Mouse (Mus musculus) CH12.LX (cell line): Measurements from ENCODE around the gene Synj2. TPM values are rescaled to one million over a fixed set of nuclear protein-coding genes. Genes with fewer than 3 reads are reported as not detected.
A peak's percentile ranks its signal among the peaks of the same experiment; 100 is the strongest.

Source experiments
- DNase-seq: peaks from one replicate; pipeline ENCODE4 v3.0.0-alpha.2; 2013; ENCODE audit errors: extremely low read depth
- H3K27ac ChIP-seq: 2 replicates; pipeline ENCODE4 v1.5.1; 2012; ENCODE audit warnings: low read depth, mild to moderate bottlenecking, control low read depth, moderate library complexity; ENCODE audit not compliant: insufficient read depth
- H3K27me3 ChIP-seq: replicated peaks from 2 replicates; pipeline ENCODE3; 2012; ENCODE audit warnings: inconsistent platforms
- H3K36me3 ChIP-seq, 2 experiments: replicated peaks in 1 of 2; 2 replicates each; pipeline versions ENCODE3 to v1.6.1; 2012; ENCODE audit warnings: inconsistent platforms in 1 of 2, low read length in 1 of 2, mild to moderate bottlenecking in 1 of 2, mixed read lengths in 1 of 2, moderate library complexity in 1 of 2; ENCODE audit not compliant: control insufficient read depth in 1 of 2, insufficient read depth in 1 of 2
- H3K4me1 ChIP-seq, 2 experiments: 2 replicates each; pipeline ENCODE4 v1.6.1; 2012; ENCODE audit warnings: inconsistent platforms in 1 of 2, moderate library complexity in 1 of 2; ENCODE audit not compliant: insufficient read depth in 2 of 2, control insufficient read depth in 1 of 2
- H3K4me2 ChIP-seq: 2 replicates; pipeline ENCODE4 v1.6.1; 2012; ENCODE audit warnings: low read depth, mild to moderate bottlenecking, control low read depth; ENCODE audit not compliant: poor library complexity, insufficient read depth, severe bottlenecking
- H3K4me3 ChIP-seq, 3 experiments: fragments of 150-350 bp in 1 of 3; sonication (generic) in 1 of 3; replicated peaks in 1 of 3; 2 replicates each; pipeline versions ENCODE3 to v1.5.1; 2011 to 2012; ENCODE audit warnings: low read depth in 2 of 3, low read length in 2 of 3, mild to moderate bottlenecking in 2 of 3, moderate library complexity in 2 of 3, control low read depth in 1 of 3, improper control_type of control experiment in 1 of 3, inconsistent platforms in 1 of 3, mixed read lengths in 1 of 3; ENCODE audit not compliant: poor library complexity in 1 of 3
- H3K79me2 ChIP-seq: replicated peaks from 2 replicates; pipeline ENCODE4 v1.6.1; 2012; ENCODE audit warnings: mild to moderate bottlenecking, moderate library complexity; ENCODE audit not compliant: control insufficient read depth, poor library complexity, insufficient read depth, severe bottlenecking; ENCODE audit errors: extremely low read depth
- H3K9ac ChIP-seq: 2 replicates; pipeline ENCODE4 v1.6.1; 2012; ENCODE audit warnings: low read depth, mild to moderate bottlenecking, control low read depth, moderate library complexity; ENCODE audit not compliant: insufficient read depth
- H3K9me3 ChIP-seq: replicated peaks from 2 replicates; pipeline ENCODE3; 2012; ENCODE audit warnings: low read length, inconsistent platforms, mixed read lengths
- BHLHE40 ChIP-seq: IDR thresholded peaks from 2 replicates; pipeline ENCODE4 v1.6.1; 2011; ENCODE audit warnings: mild to moderate bottlenecking, low read depth, low read length, improper control_type of control experiment
- CHD1 ChIP-seq: IDR thresholded peaks from 2 replicates; pipeline ENCODE4 v1.6.1; 2012; ENCODE audit warnings: low read depth, low read length, improper control_type of control experiment, inconsistent platforms
- CHD2 ChIP-seq: IDR thresholded peaks from 2 replicates; pipeline ENCODE4 v1.6.1; 2011; ENCODE audit warnings: low read length, improper control_type of control experiment
- CTCF ChIP-seq, 2 experiments: IDR thresholded peaks in 1 of 2; conservative IDR thresholded peaks in 1 of 2; 2 replicates each; pipeline ENCODE4 v1.5.1; 2011 to 2012; ENCODE audit warnings: low read depth in 2 of 2, low read length in 2 of 2, improper control_type of control experiment in 1 of 2, inconsistent platforms in 1 of 2, mild to moderate bottlenecking in 1 of 2, moderate library complexity in 1 of 2
- ELF1 ChIP-seq: IDR thresholded peaks from 2 replicates; pipeline ENCODE4 v1.6.1; 2014; ENCODE audit warnings: low read depth, mild to moderate bottlenecking, inconsistent platforms, low read length, improper control_type of control experiment
- EP300 ChIP-seq: IDR thresholded peaks from 2 replicates; pipeline ENCODE4 v1.6.1; 2011; ENCODE audit warnings: low read length, improper control_type of control experiment
- ETS1 ChIP-seq: conservative IDR thresholded peaks from 2 replicates; pipeline ENCODE4 v1.6.1; 2012; ENCODE audit warnings: low read depth, mild to moderate bottlenecking, inconsistent platforms, low read length, improper control_type of control experiment, moderate library complexity
- GABPA ChIP-seq: IDR thresholded peaks from 2 replicates; pipeline ENCODE4 v1.6.1; 2012; ENCODE audit warnings: low read depth, low read length, improper control_type of control experiment, inconsistent platforms; ENCODE audit not compliant: insufficient replicate concordance
- HCFC1 ChIP-seq: IDR thresholded peaks from 2 replicates; pipeline ENCODE4 v1.6.1; 2012; ENCODE audit warnings: low read depth, mild to moderate bottlenecking, inconsistent platforms, low read length, improper control_type of control experiment
- IRF4 ChIP-seq: IDR thresholded peaks from 2 replicates; pipeline ENCODE4 v1.6.1; 2014; ENCODE audit warnings: low read depth, mild to moderate bottlenecking, inconsistent platforms, low read length, improper control_type of control experiment
- JUN ChIP-seq: IDR thresholded peaks from 2 replicates; pipeline ENCODE4 v1.6.1; 2011; ENCODE audit warnings: low read depth, mild to moderate bottlenecking, low read length, improper control_type of control experiment, moderate library complexity; ENCODE audit not compliant: insufficient read depth
- JUND ChIP-seq: conservative IDR thresholded peaks from 2 replicates; pipeline ENCODE4 v1.6.1; 2011; ENCODE audit warnings: low read depth, low read length, improper control_type of control experiment
- KAT2A ChIP-seq: IDR thresholded peaks from 2 replicates; pipeline ENCODE4 v1.6.1; 2012; ENCODE audit warnings: low read length, improper control_type of control experiment, inconsistent platforms; ENCODE audit not compliant: insufficient replicate concordance
- MAFK ChIP-seq: IDR thresholded peaks from 2 replicates; pipeline ENCODE4 v1.6.1; 2011; ENCODE audit warnings: low read length, improper control_type of control experiment; ENCODE audit not compliant: insufficient replicate concordance
- MAX ChIP-seq: IDR thresholded peaks from 2 replicates; pipeline ENCODE4 v1.6.1; 2011; ENCODE audit warnings: low read length, improper control_type of control experiment
- MAZ ChIP-seq: IDR thresholded peaks from 2 replicates; pipeline ENCODE4 v1.6.1; 2012; ENCODE audit warnings: low read depth, mild to moderate bottlenecking, inconsistent platforms, low read length, improper control_type of control experiment, moderate library complexity
- MEF2A ChIP-seq: IDR thresholded peaks from 2 replicates; pipeline ENCODE4 v1.6.1; 2014; ENCODE audit warnings: low read depth, mild to moderate bottlenecking, inconsistent platforms, low read length, improper control_type of control experiment, borderline replicate concordance
- MXI1 ChIP-seq: IDR thresholded peaks from 2 replicates; pipeline ENCODE4 v1.6.1; 2011; ENCODE audit warnings: mild to moderate bottlenecking, low read depth, low read length, improper control_type of control experiment
- MYC ChIP-seq: IDR thresholded peaks from 2 replicates; pipeline ENCODE4 v1.6.1; 2011; ENCODE audit warnings: low read depth, mild to moderate bottlenecking, improper control_type of control experiment, low read length
- NELFE ChIP-seq: IDR thresholded peaks from 2 replicates; pipeline ENCODE4 v1.6.1; 2011; ENCODE audit warnings: low read depth, low read length, improper control_type of control experiment
- NRF1 ChIP-seq: IDR thresholded peaks from 2 replicates; pipeline ENCODE4 v1.6.1; 2014; ENCODE audit warnings: low read depth, mild to moderate bottlenecking, inconsistent platforms, low read length, improper control_type of control experiment, moderate library complexity
- POLR2AphosphoS2 ChIP-seq: IDR thresholded peaks from 2 replicates; pipeline ENCODE4 v1.6.1; 2011; ENCODE audit warnings: low read depth, low read length, improper control_type of control experiment
- RAD21 ChIP-seq: IDR thresholded peaks from 2 replicates; pipeline ENCODE4 v1.6.1; 2011; ENCODE audit warnings: low read depth, mild to moderate bottlenecking, low read length, improper control_type of control experiment, moderate library complexity
- RCOR1 ChIP-seq: conservative IDR thresholded peaks from 2 replicates; pipeline ENCODE4 v1.6.1; 2012; ENCODE audit warnings: low read depth, mild to moderate bottlenecking, inconsistent platforms, low read length, improper control_type of control experiment
- SIN3A ChIP-seq: IDR thresholded peaks from 2 replicates; pipeline ENCODE4 v1.6.1; 2012; ENCODE audit warnings: low read length, improper control_type of control experiment, inconsistent platforms
- SMC3 ChIP-seq: IDR thresholded peaks from 2 replicates; pipeline ENCODE4 v1.6.1; 2011; ENCODE audit warnings: low read depth, low read length, improper control_type of control experiment
- TBP ChIP-seq: conservative IDR thresholded peaks from 2 replicates; pipeline ENCODE4 v1.6.1; 2011; ENCODE audit warnings: low read depth, low read length, improper control_type of control experiment
- UBTF ChIP-seq: IDR thresholded peaks from 2 replicates; pipeline ENCODE4 v1.6.1; 2012; ENCODE audit warnings: low read depth, mild to moderate bottlenecking, inconsistent platforms, low read length, improper control_type of control experiment, moderate library complexity
- USF1 ChIP-seq: IDR thresholded peaks from 2 replicates; pipeline ENCODE4 v1.6.1; 2014; ENCODE audit warnings: low read depth, mild to moderate bottlenecking, inconsistent platforms, low read length, improper control_type of control experiment
- USF2 ChIP-seq: conservative IDR thresholded peaks from 2 replicates; pipeline ENCODE4 v1.6.1; 2011; ENCODE audit warnings: low read depth, low read length, improper control_type of control experiment
- ZC3H11A ChIP-seq: IDR thresholded peaks from 2 replicates; pipeline ENCODE4 v1.6.1; 2012; ENCODE audit warnings: low read depth, mild to moderate bottlenecking, inconsistent platforms, low read length, improper control_type of control experiment
- ZKSCAN1 ChIP-seq: IDR thresholded peaks from 2 replicates; pipeline ENCODE4 v1.6.1; 2012; ENCODE audit warnings: low read depth, inconsistent platforms, low read length, improper control_type of control experiment, borderline replicate concordance
- ZMIZ1 ChIP-seq: IDR thresholded peaks from 2 replicates; pipeline ENCODE4 v1.6.1; 2012; ENCODE audit warnings: low read depth, mild to moderate bottlenecking, inconsistent platforms, low read length, improper control_type of control experiment
- ZNF384 ChIP-seq: IDR thresholded peaks from 2 replicates; pipeline ENCODE4 v1.6.1; 2012; ENCODE audit warnings: low read depth, low read length, improper control_type of control experiment, inconsistent platforms
- dilution Hi-C: fragments of 300-500 bp; cut with MboI; formaldehyde crosslinking; loops from 2 replicates; pipeline ENCODE4 v1.14.3; 2020; ENCODE audit warnings: low sequenced_read_pairs; ENCODE audit not compliant: extremely low pct_unique_long_range_greater_than_20kb, extremely low pct_ligation_motif_present
- in situ Hi-C: fragments of 300-500 bp; cut with MboI; formaldehyde crosslinking; loops from 3 replicates; pipeline ENCODE4 v1.14.3; 2019; ENCODE audit warnings: low sequenced_read_pairs, low pct_ligation_motif_present, low pct_unique_long_range_greater_than_20kb, mixed read lengths
- polyA plus RNA-seq: library from polyadenylated mRNA; unstranded; fragments of >175 nt; gene quantifications from 2 replicates; pipeline ENCODE4 v1.2.1, GENCODE M21; 2012; ENCODE audit warnings: low read depth; ENCODE audit not compliant: insufficient read length
- total RNA-seq, 2 experiments: library from RNA; depleted of rRNA; stranded (reverse); fragments of 300-350 nt in 1 of 2; fragments of >200 nt in 1 of 2; gene quantifications; 2 replicates each; pipeline ENCODE4 v1.2.3; 2012 to 2014

The Synj2 gene
- total and polyA plus RNA-seq, 3 experiments, result 5.3 to 10.9 (median 6.8) TPM

- Histone ChIP-seq H3K9me3 (no peaks in the 10 kb centered on the region), H3K27me3 (no peaks in the 10 kb centered on the region), H3K4me3 (no peak overlapping the region), H3K9ac (no peak overlapping the region), H3K27ac (no peak overlapping the region), H3K4me1 (peaks cover 2 to 27% of the 10 kb centered on the region in 2 experiments; a peak in 3 of 4 replicates), H3K4me2 (no peak overlapping the region), H3K79me2 (no peaks in the 10 kb centered on the region), H3K36me3 (peaks cover 9 to 63% of the 10 kb centered on the region in 2 experiments)
- DNase-seq, result peak; percentile 71
- TF ChIP-seq CHD2 (no peak), TBP (no peak), ELF1 (0 out of 2 replicates have a peak, but pooled peaks have one; percentile 8), ZNF384 (no peak), JUN (no peak), ZMIZ1 (no peak), POLR2AphosphoS2 (no peak), SIN3A (no peak), RAD21 (peak; percentile 88), NRF1 (peak; percentile 77), ETS1 (no peak), SMC3 (peak; percentile 57), GABPA (no peak), CHD1 (no peak), UBTF (no peak), IRF4 (no peak), BHLHE40 (peak; percentile 68), MYC (peak; percentile 82), ZKSCAN1 (no peak), ZC3H11A (0 out of 2 replicates have a peak, but pooled peaks have one; percentile 3), HCFC1 (no peak), NELFE (no peak), MAX (0 out of 2 replicates have a peak, but pooled peaks have one; percentile 22), JUND (peak; percentile 36; the same call in 1 of the 2 replicates), EP300 (no peak), KAT2A (no peak), MXI1 (no peak), USF1 (no peak), USF2 (no peak), RCOR1 (no peak), MAZ (no peak), MAFK (no peak), CTCF (conservative IDR thresholded peaks at IDR 0.05 in 1 of 2, IDR thresholded peaks at IDR 0.05 in 1 of 2; ENCODE audit: low read depth in 2 of 2, low read length in 2 of 2) (peak; percentile 18 to 75), MEF2A (no peak)
- dilution Hi-C loops, result no loop called here
- in situ Hi-C loops, result no loop called here
Measured at GRCm38 (mm10) chr17:6054934-6055355, 113.9 kb downstream of the Synj2 start.
